ENCODE assay signal across 8 mouse cellular contexts in genomic region chr5:143287774-143288328, GRCm38 (mm10). TPM values are rescaled to one million over a fixed set of nuclear protein-coding genes. Genes with fewer than 3 reads are reported as not detected.
A peak's percentile ranks its signal among the peaks of the same experiment; 100 is the strongest.
DNase-seq lines count a peak whose midpoint lies in the region; ATAC-seq lines count a peak whose summit lies in the region.

No protein-coding gene starts in this region.

- H3K27me3 ChIP-seq in embryonic facial prominence, embryonic 11.5 days (ENCODE audit: control insufficient read depth, insufficient read depth, low read length): peaks cover 44% of the 10 kb centered on the region
- H3K27me3 ChIP-seq in neural tube, embryonic 13.5 days: peaks cover 91% of the 10 kb centered on the region

- H3K4me1 ChIP-seq in embryonic facial prominence, embryonic 11.5 days (ENCODE audit: control insufficient read depth, insufficient read depth, low read length): peaks cover 2% of the 10 kb centered on the region; the same call in 1 of the 2 replicates
- peaks cover 14% of the 10 kb centered on the region for H3K4me1 ChIP-seq in neural tube, embryonic 13.5 days (replicated peaks)

- H3K36me3 ChIP-seq in embryonic facial prominence, embryonic 11.5 days (replicated peaks; ENCODE audit: control insufficient read depth, insufficient read depth, low read depth, low read length): no peaks in the 10 kb centered on the region
- H3K36me3 ChIP-seq in neural tube, embryonic 13.5 days: 0 out of 2 replicates have a peak, but pooled peaks cover 3% of the 10 kb centered on the region

- H3K27ac ChIP-seq in embryonic facial prominence, embryonic 11.5 days (replicated peaks; ENCODE audit: low read depth, low read length): no peak overlapping the region
- no peak overlapping the region for H3K27ac ChIP-seq in neural tube, embryonic 13.5 days (replicated peaks)

- H3K9me3 ChIP-seq in embryonic facial prominence, embryonic 11.5 days (replicated peaks; ENCODE audit: control insufficient read depth, low read length): no peaks in the 10 kb centered on the region
- H3K9me3 ChIP-seq in neural tube, embryonic 13.5 days: no peaks in the 10 kb centered on the region

- ATAC-seq in embryonic facial prominence, embryonic 11.5 days (replicated peaks; ENCODE audit: insufficient number of reproducible peaks, low FRiP score, low TSS enrichment, low read depth): 0 out of 2 replicates have a peak, but pooled peaks have one; percentile 22
- ATAC-seq in neural tube, embryonic 13.5 days (ENCODE audit: low read depth): no peak

- WGBS in embryonic facial prominence, embryonic 11.5 days: 3% methylated on average over 48 of the region's 48 CpGs
- 2% methylated on average over 48 of the region's 48 CpGs for WGBS in neural tube, embryonic 13.5 days

- peak overlapping the region; percentile 27 for H3K4me3 ChIP-seq in embryonic facial prominence, embryonic 11.5 days (ENCODE audit: low read depth, low read length)
- peak overlapping the region; percentile 21 for H3K4me3 ChIP-seq in neural tube, embryonic 13.5 days

- peak overlapping the region; percentile 62 for H3K4me2 ChIP-seq in embryonic facial prominence, embryonic 11.5 days (ENCODE audit: low read depth, low read length)
- peak overlapping the region; percentile 39 for H3K4me2 ChIP-seq in neural tube, embryonic 13.5 days

- H3K9ac ChIP-seq in embryonic facial prominence, embryonic 11.5 days (replicated peaks; ENCODE audit: low read length): peak overlapping the region; percentile 34
- peak overlapping the region; percentile 41 for H3K9ac ChIP-seq in neural tube, embryonic 13.5 days

- DNase-seq in adrenal gland, postnatal 36 days: peak; percentile 12 to 13
- DNase-seq in adrenal gland, adult 8-10 months: no peak
- DNase-seq in CD4-positive helper T cell, adult 2 months (ENCODE audit: low read depth, low spot score): peak; percentile 59
- DNase-seq in embryonic facial prominence, embryonic 11.5 days (ENCODE audit: low spot score): peak; percentile 26
- peak; percentile 36 to 37 for DNase-seq in kidney, postnatal 4 days
- no peak for DNase-seq in spleen, postnatal 36 days (ENCODE audit: low spot score in 2 of 2)
- DNase-seq in left cerebral cortex, adult 11 months (ENCODE audit: low spot score): no peak

RNA-seq across cellular contexts. Expression of gene Zfp853, which starts 5.6 kb away (rescaled TPM):
- under 1 TPM; 0.36 to 0.40 TPM for total RNA-seq in adrenal gland, postnatal 36 days (2021)
- under 1 TPM; 0.20 to 0.54 (median 0.46) TPM for total RNA-seq in adrenal gland, adult 8-10 months (2022)
- not detected in 2 replicates for polyA plus RNA-seq in embryonic facial prominence, embryonic 11.5 days (2014; fragmentation: Nextera tagmentation; extraction: Ambion mirVana)
- polyA plus RNA-seq in neural tube, embryonic 13.5 days (2015; fragmentation: Nextera tagmentation; extraction: Ambion mirVana): 0.10 and 0.11 TPM in 2 replicates

RNA-seq across cellular contexts. Expression of gene Zfp316, which starts 18.0 kb away (rescaled TPM):
- 1 to 10 TPM; 5.2 to 9.7 TPM for total RNA-seq in adrenal gland, postnatal 36 days (2021)
- total RNA-seq in adrenal gland, adult 8-10 months (2022): 10 to 100 TPM; 11.0 to 13.1 (median 12.0) TPM
- 2.1 and 2.2 TPM in 2 replicates for polyA plus RNA-seq in embryonic facial prominence, embryonic 11.5 days (2014; fragmentation: Nextera tagmentation; extraction: Ambion mirVana)
- 10.1 and 10.5 TPM in 2 replicates for polyA plus RNA-seq in neural tube, embryonic 13.5 days (2015; fragmentation: Nextera tagmentation; extraction: Ambion mirVana)

RNA-seq across cellular contexts. Expression of gene E130309D02Rik, which starts 27.3 kb away (rescaled TPM):
- total RNA-seq in adrenal gland, postnatal 36 days (2021): 10 to 100 TPM; 24.2 to 33.2 TPM
- 10 to 100 TPM; 22.1 to 34.5 (median 28.6) TPM for total RNA-seq in adrenal gland, adult 8-10 months (2022)
- 35.5 and 41.1 TPM in 2 replicates for polyA plus RNA-seq in embryonic facial prominence, embryonic 11.5 days (2014; fragmentation: Nextera tagmentation; extraction: Ambion mirVana)
- 35.7 and 38.0 TPM in 2 replicates for polyA plus RNA-seq in neural tube, embryonic 13.5 days (2015; fragmentation: Nextera tagmentation; extraction: Ambion mirVana)

RNA-seq across cellular contexts. Expression of gene Zdhhc4, which starts 41.2 kb away (rescaled TPM):
- 10 to 100 TPM; 54.7 to 60.4 TPM for total RNA-seq in adrenal gland, postnatal 36 days (2021)
- 10 to 100 TPM; 60.3 to 74.8 (median 66.3) TPM for total RNA-seq in adrenal gland, adult 8-10 months (2022)
- 76.3 and 77.3 TPM in 2 replicates for polyA plus RNA-seq in embryonic facial prominence, embryonic 11.5 days (2014; fragmentation: Nextera tagmentation; extraction: Ambion mirVana)
- polyA plus RNA-seq in neural tube, embryonic 13.5 days (2015; fragmentation: Nextera tagmentation; extraction: Ambion mirVana): 71.3 and 74.0 TPM in 2 replicates

RNA-seq across cellular contexts. Expression of gene Zfp12, which starts 52.9 kb away (rescaled TPM):
- total RNA-seq in adrenal gland, postnatal 36 days (2021): 10 to 100 TPM; 22.2 to 22.9 TPM
- 10 to 100 TPM; 22.8 to 30.6 (median 25.7) TPM for total RNA-seq in adrenal gland, adult 8-10 months (2022)
- polyA plus RNA-seq in embryonic facial prominence, embryonic 11.5 days (2014; fragmentation: Nextera tagmentation; extraction: Ambion mirVana): 20.6 and 21.4 TPM in 2 replicates
- 22.0 and 23.6 TPM in 2 replicates for polyA plus RNA-seq in neural tube, embryonic 13.5 days (2015; fragmentation: Nextera tagmentation; extraction: Ambion mirVana)

Comparison
In these comparisons a context has a peak if more than half of its experiments do, and no peak if none do; other contexts are left out.
1. DNase-seq: peak in adrenal gland, postnatal 36 days (2 of 2), CD4-positive helper T cell, adult 2 months (single experiment), embryonic facial prominence, embryonic 11.5 days (single experiment) and kidney, postnatal 4 days (2 of 2); none in adrenal gland, adult 8-10 months (single experiment), spleen, postnatal 36 days (0 of 2) and left cerebral cortex, adult 11 months (single experiment).